Mouse (Mus musculus): ENCODE results near the gene S100pbp. TPM values are rescaled to one million over a fixed set of nuclear protein-coding genes. Genes with fewer than 3 reads are reported as not detected.
A peak's percentile ranks its signal among the peaks of the same experiment; 100 is the strongest.

The S100pbp gene
- total RNA-seq (2015) (25.1 and 42.6 TPM in 2 replicates), total RNA-seq (2017) (13.2 and 23.5 TPM in 2 replicates)

DNA sequence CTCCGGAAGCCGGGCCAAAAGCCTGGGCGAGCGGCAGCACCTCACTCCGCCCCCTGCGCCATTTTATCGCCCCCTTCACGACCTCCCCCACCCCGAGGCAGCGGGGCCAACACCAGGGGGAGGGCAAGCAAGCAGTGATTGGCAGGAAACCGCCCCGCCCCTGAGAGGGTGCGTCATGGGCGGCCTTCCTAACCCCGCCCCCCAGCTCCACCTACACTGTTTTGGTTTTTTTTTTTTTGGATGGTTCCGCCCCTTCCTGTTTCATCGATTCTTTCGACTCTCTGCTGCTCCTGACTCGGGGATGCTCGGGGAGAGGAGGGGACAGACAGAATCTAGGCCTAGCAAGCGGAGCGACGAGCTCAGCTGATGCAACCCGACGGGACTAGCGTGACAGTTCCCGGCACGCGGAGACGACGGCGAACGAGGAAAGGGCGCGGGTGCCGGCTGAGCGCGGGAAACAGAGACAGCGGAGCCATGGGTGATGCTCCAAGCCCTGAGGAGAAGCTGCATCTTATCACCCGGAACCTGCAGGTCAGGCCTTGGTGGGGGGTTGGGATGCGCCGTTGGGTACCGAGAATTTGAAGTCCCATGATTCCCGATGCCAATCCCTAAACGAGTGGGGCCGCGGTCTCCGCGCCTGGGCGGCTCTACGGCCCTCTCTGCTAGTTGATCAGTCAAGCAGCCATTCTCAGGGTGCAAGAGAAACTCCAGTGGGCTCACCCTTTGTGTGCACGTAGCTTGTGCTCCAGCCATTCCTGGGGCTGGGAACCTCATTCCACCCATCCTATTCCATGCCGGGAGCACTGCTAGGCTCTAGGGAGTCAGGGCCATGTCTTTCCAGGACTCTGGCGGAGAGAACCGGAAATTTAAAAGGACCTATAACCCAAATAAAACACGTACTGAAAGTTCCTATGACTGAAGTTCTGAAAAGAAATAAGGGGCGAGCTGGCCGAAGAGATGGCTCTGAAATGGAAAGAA, at the start of gene S100pbp, which contains the start of gene Yars:
S100pbp (minus strand) TSS at position 186 of the 978 bp plus-strand sequence.
Yars (plus strand) TSS at position 219 of the 978 bp plus-strand sequence.
- ATAC-seq (replicated peaks; ENCODE audit: poor library complexity): peak; percentile 93

- ATAC-seq (replicated peaks; ENCODE audit: poor library complexity): peak; percentile 52
Observed at GRCm38 (mm10) chr4:129239075-129239474, 49.5 kb upstream of the S100pbp start.

- ATAC-seq (replicated peaks; ENCODE audit: poor library complexity): no peak
Observed at GRCm38 (mm10) chr4:129238579-129239016, 49.1 kb upstream of the S100pbp start.

DNA sequence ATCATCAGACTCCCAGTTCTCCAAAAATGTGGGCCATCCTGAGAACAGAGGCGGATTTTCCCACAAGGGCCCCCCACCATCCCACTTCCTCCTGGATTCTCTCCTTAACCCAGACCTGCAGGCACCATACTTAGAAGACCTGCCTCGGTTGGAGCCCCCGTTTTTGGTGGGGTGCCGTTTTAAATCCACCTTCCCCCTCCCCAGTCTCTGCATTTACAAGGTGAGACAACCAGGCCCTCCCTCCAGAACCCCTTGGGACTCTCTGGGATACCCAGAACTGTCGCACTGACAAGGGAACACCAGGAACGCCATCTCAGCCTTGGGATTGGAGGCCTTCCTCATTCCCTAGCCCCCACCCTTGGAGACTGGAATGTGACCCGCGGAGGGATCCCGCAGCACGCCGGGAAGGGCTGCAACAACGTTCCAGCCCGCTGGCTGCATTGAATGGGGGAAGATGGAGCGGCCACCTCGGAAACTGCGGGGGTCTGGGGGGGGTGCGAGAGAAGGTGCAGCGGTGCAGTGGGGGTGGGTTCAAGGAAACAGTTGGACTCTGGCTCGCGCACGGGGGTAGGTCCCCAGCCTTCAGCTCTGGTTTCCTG, 48.4 kb upstream of the S100pbp start:
- no peak for ATAC-seq (replicated peaks; ENCODE audit: poor library complexity)

GRCm38 (mm10) chr4:129236236-129236813, 46.8 kb upstream of the S100pbp start:
- ATAC-seq (replicated peaks; ENCODE audit: poor library complexity): no peak

DNA sequence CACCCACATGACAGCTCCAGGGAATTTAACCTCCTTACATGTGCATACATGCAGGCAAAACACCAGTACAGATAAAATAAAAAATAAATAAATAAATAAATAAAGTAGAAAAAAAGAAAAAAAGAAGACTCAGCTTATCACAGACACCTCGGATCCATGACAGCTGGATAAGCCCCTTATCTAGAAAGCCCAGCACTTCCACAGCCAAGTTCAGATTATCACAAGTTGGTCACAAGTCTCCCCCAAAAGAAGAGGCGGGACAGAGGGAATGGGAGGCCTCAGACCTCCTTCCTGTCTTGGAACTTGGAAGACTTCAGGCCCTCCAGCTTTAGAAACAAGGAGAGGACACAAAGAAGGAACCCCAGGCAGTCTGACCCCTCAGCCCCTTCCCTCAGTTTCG, 45.6 kb upstream of the S100pbp start:
- ATAC-seq (replicated peaks; ENCODE audit: poor library complexity): peak; percentile 43

DNA sequence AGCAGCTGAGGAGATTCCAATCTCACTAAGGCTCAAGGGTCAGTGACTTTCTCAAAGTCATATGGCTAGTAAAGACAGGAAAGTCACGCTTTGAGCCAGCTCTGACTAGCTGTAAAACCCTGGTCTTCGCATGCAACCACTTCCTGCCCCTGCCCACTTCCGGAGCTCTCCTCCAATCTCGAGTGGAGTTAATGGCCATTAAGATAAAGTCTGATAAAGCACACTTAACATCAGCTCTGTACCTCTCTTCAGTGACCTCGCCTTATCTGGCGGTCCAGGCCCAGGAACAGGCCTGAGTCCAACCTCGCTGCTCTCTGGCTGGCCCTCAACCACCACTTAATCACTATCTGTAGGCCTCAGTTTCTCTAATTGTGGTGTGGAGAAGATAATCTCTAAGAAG, 45.0 kb upstream of the S100pbp start:
- ATAC-seq (replicated peaks; ENCODE audit: poor library complexity): peak; percentile 50

DNA sequence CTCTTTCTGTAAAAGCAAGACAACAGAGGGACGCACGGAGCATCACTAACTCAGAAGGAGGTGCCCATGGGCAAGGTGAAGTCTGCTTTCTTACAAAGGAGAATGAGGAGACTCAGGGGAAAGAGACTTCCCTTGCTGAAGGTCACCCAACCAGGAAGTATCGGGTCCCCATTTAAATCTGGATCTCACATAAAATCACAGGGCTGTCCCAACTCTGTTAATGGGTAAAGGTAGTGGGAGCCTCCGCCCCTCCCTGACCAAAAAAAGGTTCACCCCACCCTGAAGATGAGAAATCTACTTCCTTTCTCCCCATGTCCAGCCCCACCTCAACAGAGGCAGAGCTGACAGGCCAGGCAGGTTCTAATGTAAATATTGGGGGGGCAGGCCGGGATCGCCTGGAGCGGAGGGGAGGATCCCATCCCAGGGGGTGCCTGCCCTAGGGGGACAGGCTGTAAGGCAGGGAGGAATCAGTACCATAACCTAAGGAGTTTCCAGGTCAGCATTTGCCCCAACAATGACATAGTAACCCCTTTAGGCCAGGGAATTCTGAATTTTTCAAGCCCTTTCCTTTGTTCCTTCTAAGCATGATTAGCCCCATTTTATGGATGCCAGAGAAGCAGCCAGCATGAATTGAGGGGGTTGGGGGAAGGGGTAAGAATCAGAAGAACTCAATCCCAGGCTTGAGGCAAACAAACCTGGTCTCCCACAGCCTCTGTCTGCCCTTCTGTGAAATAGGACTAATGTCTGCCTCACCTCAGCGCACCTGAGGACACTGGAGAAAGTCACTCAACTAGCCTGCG, 43.2 kb upstream of the S100pbp start:
- no peak for ATAC-seq (replicated peaks; ENCODE audit: poor library complexity)

- no peak for ATAC-seq (replicated peaks; ENCODE audit: poor library complexity)
Observed at GRCm38 (mm10) chr4:129231594-129232450, 42.3 kb upstream of the S100pbp start.

GRCm38 (mm10) chr4:129230926-129231325, 41.4 kb upstream of the S100pbp start:
- no peak for ATAC-seq (replicated peaks; ENCODE audit: poor library complexity)

DNA sequence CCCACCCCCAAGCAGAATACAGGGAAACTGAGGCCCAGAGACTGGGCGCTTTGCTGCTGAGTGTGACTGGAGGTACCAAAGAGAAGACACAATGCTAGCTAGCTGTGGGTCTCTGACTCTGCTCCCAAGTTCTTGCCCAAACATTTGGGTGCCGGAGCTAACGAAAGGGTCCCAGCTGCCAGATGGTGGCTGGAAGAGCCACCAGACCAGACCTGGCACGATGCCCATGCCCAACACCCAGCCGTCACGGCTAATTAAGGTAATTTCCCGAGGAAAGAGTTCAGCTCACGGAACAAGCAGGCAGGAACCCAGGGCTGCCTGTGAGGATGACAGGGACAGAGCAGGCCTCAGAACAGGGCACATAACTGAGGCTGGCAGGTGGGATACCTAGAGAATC, 38.5 kb upstream of the S100pbp start:
- ATAC-seq (replicated peaks; ENCODE audit: poor library complexity): no peak

DNA sequence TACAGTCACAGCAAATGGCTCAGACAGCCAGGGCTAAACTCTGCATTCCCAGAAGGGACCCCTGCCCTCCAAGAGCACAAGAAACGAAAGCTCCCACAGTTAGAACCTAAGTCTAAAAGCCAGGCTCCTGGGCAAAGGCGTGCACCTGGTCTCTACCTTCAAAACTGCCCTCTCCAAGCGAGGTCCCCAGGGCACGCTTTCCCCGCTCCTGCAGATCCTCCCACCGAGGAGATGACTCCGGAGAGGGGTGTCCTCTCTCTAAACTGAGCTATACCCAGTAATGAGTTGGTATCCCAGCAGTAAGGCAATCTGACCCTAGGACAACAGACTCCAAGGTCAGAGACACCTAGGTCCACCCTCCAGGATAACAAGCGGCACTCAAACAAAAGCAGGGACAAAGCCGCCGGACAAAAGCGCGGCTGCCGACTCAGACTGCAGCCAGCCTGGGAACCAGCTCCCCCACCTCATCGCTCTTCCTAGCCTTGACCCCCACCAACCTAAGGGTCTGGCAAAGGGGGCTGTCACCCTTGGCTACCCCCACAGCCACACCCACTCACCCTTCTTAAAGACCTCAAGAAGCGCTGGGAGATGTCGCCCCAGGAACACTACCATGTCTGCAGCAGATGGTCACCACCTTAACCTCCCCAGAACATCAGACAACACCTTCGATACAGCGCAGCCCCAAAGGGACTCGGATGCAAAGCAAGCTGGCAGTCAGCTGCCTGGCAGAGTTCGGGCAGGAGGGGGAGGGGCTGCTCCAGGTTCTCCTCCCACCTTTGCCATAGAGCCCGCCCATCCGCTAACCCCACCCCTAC, 37.9 kb upstream of the S100pbp start:
- ATAC-seq (replicated peaks; ENCODE audit: poor library complexity): no peak

DNA sequence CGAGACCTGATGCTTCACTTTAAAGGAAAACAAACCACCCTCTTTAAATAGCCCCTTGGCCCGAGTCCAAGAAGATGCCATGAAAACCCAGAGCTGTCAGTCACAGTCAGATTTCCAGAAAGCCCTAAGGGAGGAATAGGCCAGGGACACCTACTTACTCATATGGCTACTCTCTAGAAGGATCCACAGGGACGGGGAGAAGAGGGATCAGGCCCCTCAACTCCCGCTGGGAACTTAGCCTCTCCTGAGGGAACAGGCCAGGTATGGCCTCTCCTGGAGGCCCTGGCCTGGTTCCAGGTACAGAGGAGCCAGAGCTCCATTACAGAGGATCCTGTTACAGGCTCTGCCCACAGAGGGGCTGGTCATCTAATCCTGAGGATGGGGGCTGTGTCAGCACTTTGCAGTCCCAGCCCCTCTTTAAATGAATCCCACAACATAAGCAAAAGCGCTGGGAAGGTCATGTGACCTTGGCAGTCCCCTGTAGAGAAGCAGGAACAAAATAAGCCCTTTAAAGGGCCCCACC, 37.0 kb upstream of the S100pbp start:
- no peak for ATAC-seq (replicated peaks; ENCODE audit: poor library complexity)

DNA sequence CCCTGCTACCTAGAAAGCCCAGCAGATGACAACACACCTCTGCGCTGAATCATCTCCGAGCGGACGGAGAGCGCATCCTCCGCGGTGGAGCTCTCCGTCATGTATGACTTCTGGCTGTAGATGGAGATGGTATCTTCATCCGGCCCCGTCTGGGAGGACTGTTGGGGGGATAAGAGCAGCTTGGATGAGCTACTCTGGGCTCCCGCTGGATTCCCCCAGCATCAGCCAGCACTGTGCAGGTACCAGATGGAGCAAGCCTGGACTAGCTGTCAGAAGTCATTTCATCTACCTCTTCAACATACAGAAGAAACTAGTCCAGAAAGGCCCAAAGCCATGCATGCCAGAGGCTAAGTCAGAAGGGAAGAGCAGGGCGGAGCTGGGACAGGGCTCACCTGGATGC, 35.8 kb upstream of the S100pbp start:
- no peak for ATAC-seq (replicated peaks; ENCODE audit: poor library complexity)

GRCm38 (mm10) chr4:129223421-129224281, 34.1 kb upstream of the S100pbp start:
- no peak for ATAC-seq (replicated peaks; ENCODE audit: poor library complexity)

GRCm38 (mm10) chr4:129222019-129222925, 32.7 kb upstream of the S100pbp start:
- no peak for ATAC-seq (replicated peaks; ENCODE audit: poor library complexity)
